7 mouse cellular contexts compared by ENCODE assay signal in the genomic region with DNA sequence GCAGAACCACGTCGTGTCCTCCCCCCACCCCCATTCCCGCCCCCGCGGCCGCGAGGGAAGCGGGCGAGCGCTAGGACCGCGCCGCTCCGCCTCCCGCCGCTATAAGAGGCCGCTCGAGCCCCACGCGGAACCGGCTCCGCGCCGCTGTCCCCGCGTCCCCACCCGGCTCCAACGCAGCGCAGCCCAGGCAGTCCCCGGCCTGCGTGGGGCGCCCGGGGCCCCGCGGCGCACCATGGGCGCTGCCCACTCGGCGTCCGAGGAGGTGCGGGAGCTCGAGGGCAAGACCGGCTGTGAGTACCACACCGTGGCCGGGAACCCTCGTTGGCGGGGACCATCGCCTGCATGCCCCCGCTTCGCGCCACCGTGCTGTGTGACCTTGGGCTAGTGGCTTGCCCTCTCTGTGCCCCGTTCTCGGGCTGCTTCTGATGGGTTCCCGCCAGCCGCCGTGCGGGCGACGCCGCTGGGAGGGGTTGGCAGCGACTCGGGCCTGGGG. TPM values are rescaled to one million over a fixed set of nuclear protein-coding genes. Genes with fewer than 3 reads are reported as not detected.
DNase-seq lines count a peak whose midpoint lies in the region; ATAC-seq and TF ChIP-seq lines count a peak whose summit lies in the region.

A gene (plus strand): TSS at position 46 of the 493 bp plus-strand sequence.

- H3K9me3 ChIP-seq in heart, embryonic 13.5 days: no peaks in the 10 kb centered on the region
- no peaks in the 10 kb centered on the region for H3K9me3 ChIP-seq in midbrain, embryonic 16.5 days (replicated peaks; ENCODE audit: control insufficient read depth, low read length, poor library complexity, severe bottlenecking)

- DNase-seq in spleen, adult 2 months (ENCODE audit: low read depth in 1 of 2, low spot score in 2 of 2): no peak
- DNase-seq in spleen, postnatal 14 days (ENCODE audit: low spot score in 2 of 2): no peak
- peak; percentile 64 to 84 for DNase-seq in cerebellum, adult 18-20 months
- peak in 1 of 2 experiments; percentile 53 for DNase-seq in layer of hippocampus, postnatal 25 days (ENCODE audit: extremely low spot score in 1 of 2, low spot score in 1 of 2)
- no peak for DNase-seq in urinary bladder, postnatal 4 days (ENCODE audit: low spot score in 2 of 2)

- H3K27me3 ChIP-seq in spleen, adult 2 months (ENCODE audit: control insufficient read depth, insufficient read depth, low read length): peaks cover 17% of the 10 kb centered on the region
- H3K27me3 ChIP-seq in heart, embryonic 13.5 days (replicated peaks): peaks cover 65% of the 10 kb centered on the region
- H3K27me3 ChIP-seq in midbrain, embryonic 16.5 days (ENCODE audit: control insufficient read depth, insufficient read depth, low read depth, low read length): peaks cover 41% of the 10 kb centered on the region

- peak within 1 kb of the TSS; percentile 96 for H3K4me2 ChIP-seq in heart, embryonic 13.5 days
- H3K4me2 ChIP-seq in midbrain, embryonic 16.5 days (ENCODE audit: low read length): peak within 1 kb of the TSS; percentile 100

- no peak for TF ChIP-seq POLR2A in spleen, adult 2 months (IDR thresholded peaks at IDR 0.05; ENCODE audit: low read depth, low read length)

- peak within 1 kb of the TSS; percentile 59 for H3K4me3 ChIP-seq in spleen, adult 2 months (ENCODE audit: extremely low read depth, insufficient read depth, insufficient read length)
- peak within 1 kb of the TSS; percentile 65 for H3K4me3 ChIP-seq in heart, embryonic 13.5 days
- peak within 1 kb of the TSS; percentile 74 for H3K4me3 ChIP-seq in midbrain, embryonic 16.5 days (ENCODE audit: low read depth, low read length)

- no peak for TF ChIP-seq CTCF in spleen, adult 2 months (IDR thresholded peaks at IDR 0.05; ENCODE audit: extremely low read depth, insufficient read depth, insufficient read length, insufficient replicate concordance)

- H3K36me3 ChIP-seq in spleen, adult 2 months (ENCODE audit: control insufficient read depth, insufficient read depth, low read length): no peaks in the 10 kb centered on the region
- H3K36me3 ChIP-seq in heart, embryonic 13.5 days: no peaks in the 10 kb centered on the region
- H3K36me3 ChIP-seq in midbrain, embryonic 16.5 days (ENCODE audit: control insufficient read depth, insufficient read depth, low read length): no peaks in the 10 kb centered on the region

- no peak within 1 kb of the TSS for H3K27ac ChIP-seq in spleen, adult 2 months (ENCODE audit: insufficient read depth, low read length)
- H3K27ac ChIP-seq in heart, embryonic 13.5 days (replicated peaks): no peak within 1 kb of the TSS
- H3K27ac ChIP-seq in midbrain, embryonic 16.5 days (ENCODE audit: low read length): no peak within 1 kb of the TSS

- under 1% methylated on average over 47 of the region's 63 CpGs for WGBS in spleen, adult 2 months
- WGBS in heart, embryonic 13.5 days: under 1% methylated on average over 52 of the region's 63 CpGs
- 0% methylated on average over 59 of the region's 63 CpGs for WGBS in midbrain, embryonic 16.5 days

- no peak for ATAC-seq in heart, embryonic 13.5 days (ENCODE audit: extremely low read depth, insufficient number of reproducible peaks, low FRiP score, low TSS enrichment)
- ATAC-seq in midbrain, embryonic 16.5 days: peak; percentile 5; the same call in 1 of the 2 replicates

- H3K4me1 ChIP-seq in spleen, adult 2 months (ENCODE audit: control insufficient read depth, insufficient read depth, insufficient read length): peaks cover 10% of the 10 kb centered on the region; the same call in 1 of the 2 replicates
- H3K4me1 ChIP-seq in heart, embryonic 13.5 days: peaks cover 46% of the 10 kb centered on the region
- H3K4me1 ChIP-seq in midbrain, embryonic 16.5 days (ENCODE audit: control insufficient read depth, insufficient read depth, low read length): peaks cover 29% of the 10 kb centered on the region; the same call in 1 of the 2 replicates

- peak within 1 kb of the TSS; percentile 81 for H3K9ac ChIP-seq in heart, embryonic 13.5 days
- H3K9ac ChIP-seq in midbrain, embryonic 16.5 days (ENCODE audit: low read depth, low read length): peak within 1 kb of the TSS; percentile 76

RNA-seq across cellular contexts. Expression of the gene that starts here (rescaled TPM):
- polyA plus RNA-seq in spleen, adult 2 months (2012; rRNA removed): 17.1 and 21.2 TPM in 2 replicates
- polyA plus RNA-seq in heart, embryonic 13.5 days (2015; fragmentation: Nextera tagmentation; extraction: Ambion mirVana): 17.8 and 20.3 TPM in 2 replicates
- total RNA-seq in layer of hippocampus, postnatal 25 days (2021): 100 to 1,000 TPM in 1 of 2 experiments, 10 to 100 TPM in 1; 80.0 to 100 TPM
- 6.8 and 23.7 TPM in 2 replicates for polyA plus RNA-seq in midbrain, embryonic 16.5 days (2015; fragmentation: Nextera tagmentation; extraction: Ambion mirVana)

Comparison
In these comparisons a context has a peak if more than half of its experiments do, and no peak if none do; other contexts are left out.
1. DNase-seq: peak in cerebellum, adult 18-20 months (2 of 2); none in spleen, adult 2 months (0 of 2), spleen, postnatal 14 days (0 of 2) and urinary bladder, postnatal 4 days (0 of 2).
2. Peak in every context shown above with its lines, with median percentiles within 50 percentile points of each other: H3K4me3 ChIP-seq.